Comparison of ENCODE assay signal across 8 mouse cellular contexts in the genomic region with DNA sequence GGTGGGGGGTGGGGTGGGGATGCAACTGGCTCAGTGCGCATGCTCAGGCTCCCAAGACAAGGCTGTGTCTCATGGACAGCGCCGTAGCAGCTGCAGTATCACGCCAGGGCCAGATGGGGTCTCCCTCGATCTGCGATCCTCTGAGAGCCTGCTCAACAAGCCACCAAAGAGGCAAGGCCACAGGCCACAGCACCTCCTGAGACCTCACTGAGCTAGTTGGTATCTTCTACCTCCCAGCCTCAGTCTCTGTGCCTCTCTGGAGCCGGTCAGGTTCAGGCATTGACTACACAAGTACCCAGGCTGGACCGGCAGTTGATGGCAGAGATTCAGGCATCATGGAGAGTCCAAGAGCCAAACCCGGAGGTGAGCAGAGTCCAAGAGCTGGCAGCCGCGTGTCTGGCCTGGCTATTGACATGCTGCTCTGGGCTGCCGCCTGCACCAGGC. TPM values are rescaled to one million over a fixed set of nuclear protein-coding genes. Genes with fewer than 3 reads are reported as not detected.
DNase-seq lines count a peak whose midpoint lies in the region; ATAC-seq and TF ChIP-seq lines count a peak whose summit lies in the region.

No protein-coding gene starts in this region.

- no peak overlapping the region for H3K27ac ChIP-seq in embryonic fibroblast, embryonic 13.5 days (ENCODE audit: insufficient read depth, low read length)
- H3K27ac ChIP-seq in heart, embryonic 11.5 days (ENCODE audit: low read depth, low read length), result no peak overlapping the region
- H3K27ac ChIP-seq in kidney, embryonic 14.5 days (ENCODE audit: low read depth, low read length), result no peak overlapping the region
- H3K27ac ChIP-seq in limb, embryonic 13.5 days, result no peak overlapping the region
- H3K27ac ChIP-seq in stomach, postnatal 0 days (replicated peaks), result no peak overlapping the region

- H3K27me3 ChIP-seq in heart, embryonic 11.5 days (ENCODE audit: control insufficient read depth, insufficient read depth, low read length), result peaks cover 29% of the 10 kb centered on the region
- no peaks in the 10 kb centered on the region for H3K27me3 ChIP-seq in kidney, embryonic 14.5 days (ENCODE audit: control insufficient read depth, insufficient read depth, low read length)
- H3K27me3 ChIP-seq in limb, embryonic 13.5 days, result peaks cover 55% of the 10 kb centered on the region
- H3K27me3 ChIP-seq in stomach, postnatal 0 days (ENCODE audit: control insufficient read depth, insufficient read depth, low read length), result no peaks in the 10 kb centered on the region

- no peaks in the 10 kb centered on the region for H3K9me3 ChIP-seq in heart, embryonic 11.5 days (replicated peaks; ENCODE audit: control insufficient read depth, low read length)
- no peaks in the 10 kb centered on the region for H3K9me3 ChIP-seq in kidney, embryonic 14.5 days (ENCODE audit: control insufficient read depth, low read length)
- no peaks in the 10 kb centered on the region for H3K9me3 ChIP-seq in limb, embryonic 13.5 days
- no peaks in the 10 kb centered on the region for H3K9me3 ChIP-seq in stomach, postnatal 0 days (ENCODE audit: control insufficient read depth, low read length)

- no peak overlapping the region for H3K9ac ChIP-seq in heart, embryonic 11.5 days (ENCODE audit: low read depth, low read length)
- no peak overlapping the region for H3K9ac ChIP-seq in kidney, embryonic 14.5 days (ENCODE audit: low read depth, low read length)
- H3K9ac ChIP-seq in limb, embryonic 13.5 days, result no peak overlapping the region
- H3K9ac ChIP-seq in stomach, postnatal 0 days (ENCODE audit: low read length), result no peak overlapping the region

- peak; percentile 71 for DNase-seq in A20 (ENCODE audit: low read depth, low spot score)
- DNase-seq in brain, adult 2 months (ENCODE audit: low read depth, low spot score), result peak; percentile 99
- peak; percentile 16 for DNase-seq in naive thymus-derived CD4-positive, alpha-beta T cell, adult 2 months (ENCODE audit: low read depth)
- DNase-seq in stomach, postnatal 0 days (ENCODE audit: low spot score), result peak; percentile 77

- peak overlapping the region; percentile 4; the same call in 1 of the 2 replicates for H3K4me2 ChIP-seq in heart, embryonic 11.5 days
- H3K4me2 ChIP-seq in kidney, embryonic 14.5 days (replicated peaks; ENCODE audit: low read depth, low read length), result no peak overlapping the region; the same call in 1 of the 2 replicates
- peak overlapping the region; percentile 47 for H3K4me2 ChIP-seq in limb, embryonic 13.5 days (replicated peaks)
- no peak overlapping the region for H3K4me2 ChIP-seq in stomach, postnatal 0 days (replicated peaks; ENCODE audit: low read depth)

- no peaks in the 10 kb centered on the region for H3K36me3 ChIP-seq in heart, embryonic 11.5 days (ENCODE audit: control insufficient read depth, insufficient read depth, low read length)
- H3K36me3 ChIP-seq in kidney, embryonic 14.5 days (ENCODE audit: control insufficient read depth, insufficient read depth, low read length), result no peaks in the 10 kb centered on the region
- no peaks in the 10 kb centered on the region for H3K36me3 ChIP-seq in limb, embryonic 13.5 days
- H3K36me3 ChIP-seq in stomach, postnatal 0 days (ENCODE audit: control insufficient read depth, insufficient read depth, low read length), result no peaks in the 10 kb centered on the region

- no peak for TF ChIP-seq EP300 in stomach, postnatal 0 days (optimal IDR thresholded peaks at IDR 0.05)

- TF ChIP-seq CTCF in embryonic fibroblast, embryonic 13.5 days (IDR thresholded peaks at IDR 0.05; ENCODE audit: borderline replicate concordance, insufficient read depth, low read length), result peak; percentile 96
- TF ChIP-seq CTCF in stomach, postnatal 0 days (IDR thresholded peaks at IDR 0.05; ENCODE audit: low read depth), result peak; percentile 90

- no peak overlapping the region for H3K4me3 ChIP-seq in embryonic fibroblast, embryonic 13.5 days (ENCODE audit: insufficient read depth, low read length)
- H3K4me3 ChIP-seq in heart, embryonic 11.5 days (ENCODE audit: low read depth, low read length), result no peak overlapping the region
- H3K4me3 ChIP-seq in kidney, embryonic 14.5 days (ENCODE audit: low read length), result no peak overlapping the region
- H3K4me3 ChIP-seq in limb, embryonic 13.5 days, result no peak overlapping the region
- no peak overlapping the region for H3K4me3 ChIP-seq in stomach, postnatal 0 days (ENCODE audit: low read depth, low read length)

- 28% methylated on average over 12 of the region's 12 CpGs for WGBS in heart, embryonic 11.5 days (ENCODE audit: insufficient replicate concordance)
- WGBS in kidney, embryonic 14.5 days, result 29% methylated on average over 12 of the region's 12 CpGs
- 27% methylated on average over 12 of the region's 12 CpGs for WGBS in limb, embryonic 13.5 days
- WGBS in stomach, postnatal 0 days, result 23% methylated on average over 12 of the region's 12 CpGs

- TF ChIP-seq POLR2A in embryonic fibroblast, embryonic 13.5 days (IDR thresholded peaks at IDR 0.05; ENCODE audit: low read depth, low read length), result no peak

- ATAC-seq in heart, embryonic 11.5 days (replicated peaks; ENCODE audit: insufficient number of reproducible peaks, low FRiP score, low TSS enrichment), result no peak
- peak; percentile 82 for ATAC-seq in kidney, embryonic 14.5 days (ENCODE audit: low FRiP score, low TSS enrichment)
- ATAC-seq in limb, embryonic 13.5 days (ENCODE audit: low FRiP score, low read depth), result peak; percentile 73
- ATAC-seq in stomach, postnatal 0 days (ENCODE audit: low FRiP score, low TSS enrichment), result peak; percentile 38; the same call in 1 of the 2 replicates

- H3K4me1 ChIP-seq in embryonic fibroblast, embryonic 13.5 days (ENCODE audit: control insufficient read depth, insufficient read depth, low read length), result no peaks in the 10 kb centered on the region
- H3K4me1 ChIP-seq in heart, embryonic 11.5 days (ENCODE audit: control insufficient read depth, insufficient read depth, low read length), result no peaks in the 10 kb centered on the region
- no peaks in the 10 kb centered on the region for H3K4me1 ChIP-seq in kidney, embryonic 14.5 days (ENCODE audit: control insufficient read depth, insufficient read depth, low read length)
- H3K4me1 ChIP-seq in limb, embryonic 13.5 days, result peaks cover 7% of the 10 kb centered on the region; the same call in 1 of the 2 replicates
- no peaks in the 10 kb centered on the region for H3K4me1 ChIP-seq in stomach, postnatal 0 days (replicated peaks; ENCODE audit: control insufficient read depth, insufficient read depth)

RNA-seq across cellular contexts. Expression of a gene that starts 11.4 kb away (rescaled TPM):
- polyA plus RNA-seq in embryonic fibroblast, embryonic 13.5 days (2011; ENCODE audit: insufficient read length, low read depth, missing spikeins), result not detected in 2 replicates
- polyA plus RNA-seq in heart, embryonic 11.5 days (2014; fragmentation: Nextera tagmentation; extraction: Ambion mirVana), result 0.46 and 0.66 TPM in 2 replicates
- 0.30 and 0.46 TPM in 2 replicates for polyA plus RNA-seq in kidney, embryonic 14.5 days (2014; fragmentation: Nextera tagmentation; extraction: Ambion mirVana)
- 0.81 and 1.0 TPM in 2 replicates for polyA plus RNA-seq in limb, embryonic 13.5 days (2015; fragmentation: Nextera tagmentation; extraction: Ambion mirVana)
- polyA plus RNA-seq in stomach, postnatal 0 days (2015; fragmentation: Nextera tagmentation; extraction: Ambion mirVana), result 1.7 and 2.1 TPM in 2 replicates

Comparison
In these comparisons a context has a peak if more than half of its experiments do, and no peak if none do; other contexts are left out.
1. DNase-seq: peak in every context shown above with its lines; median percentile 99 in brain, adult 2 months; 77 in stomach, postnatal 0 days; 71 in A20; 16 in naive thymus-derived CD4-positive, alpha-beta T cell, adult 2 months.
2. H3K4me2 ChIP-seq: peak in heart, embryonic 11.5 days (single experiment) and limb, embryonic 13.5 days (single experiment); none in kidney, embryonic 14.5 days (single experiment) and stomach, postnatal 0 days (single experiment).